Mouse (Mus musculus): ENCODE measurements around the gene Nfib. TPM values are rescaled to one million over a fixed set of nuclear protein-coding genes. Genes with fewer than 3 reads are reported as not detected.

The Nfib gene
- polyA plus RNA-seq, 1 experiment from 2014 or later = 13.3 TPM

GRCm38 (mm10) chr4:82692009-82692326, 13.6 kb downstream of the Nfib start:
- DNase-seq (ENCODE audit: low spot score) = no peak
- H3K9me3 ChIP-seq (replicated peaks; ENCODE audit: low read length) = no peaks in the 10 kb centered on the region
- no peaks in the 10 kb centered on the region for H3K4me1 ChIP-seq (replicated peaks; ENCODE audit: insufficient read depth, low read length)
- WGBS = 15% methylated on average over 3 of the region's 3 CpGs
- no peak for ATAC-seq (replicated peaks; ENCODE audit: low FRiP score, low read depth)
- no peak overlapping the region for H3K4me3 ChIP-seq (replicated peaks; ENCODE audit: low read depth, low read length)
- H3K27me3 ChIP-seq (ENCODE audit: insufficient read depth, low read length) = no peaks in the 10 kb centered on the region
- H3K27ac ChIP-seq = no peak overlapping the region
- no peak for TF ChIP-seq CTCF (IDR thresholded peaks at IDR 0.05; ENCODE audit: low read depth)
- no peak overlapping the region for H3K9ac ChIP-seq (ENCODE audit: low read depth, low read length)
- no peak overlapping the region for H3K4me2 ChIP-seq (ENCODE audit: low read length)
- H3K36me3 ChIP-seq (ENCODE audit: insufficient read depth, low read length) = no peaks in the 10 kb centered on the region

DNA sequence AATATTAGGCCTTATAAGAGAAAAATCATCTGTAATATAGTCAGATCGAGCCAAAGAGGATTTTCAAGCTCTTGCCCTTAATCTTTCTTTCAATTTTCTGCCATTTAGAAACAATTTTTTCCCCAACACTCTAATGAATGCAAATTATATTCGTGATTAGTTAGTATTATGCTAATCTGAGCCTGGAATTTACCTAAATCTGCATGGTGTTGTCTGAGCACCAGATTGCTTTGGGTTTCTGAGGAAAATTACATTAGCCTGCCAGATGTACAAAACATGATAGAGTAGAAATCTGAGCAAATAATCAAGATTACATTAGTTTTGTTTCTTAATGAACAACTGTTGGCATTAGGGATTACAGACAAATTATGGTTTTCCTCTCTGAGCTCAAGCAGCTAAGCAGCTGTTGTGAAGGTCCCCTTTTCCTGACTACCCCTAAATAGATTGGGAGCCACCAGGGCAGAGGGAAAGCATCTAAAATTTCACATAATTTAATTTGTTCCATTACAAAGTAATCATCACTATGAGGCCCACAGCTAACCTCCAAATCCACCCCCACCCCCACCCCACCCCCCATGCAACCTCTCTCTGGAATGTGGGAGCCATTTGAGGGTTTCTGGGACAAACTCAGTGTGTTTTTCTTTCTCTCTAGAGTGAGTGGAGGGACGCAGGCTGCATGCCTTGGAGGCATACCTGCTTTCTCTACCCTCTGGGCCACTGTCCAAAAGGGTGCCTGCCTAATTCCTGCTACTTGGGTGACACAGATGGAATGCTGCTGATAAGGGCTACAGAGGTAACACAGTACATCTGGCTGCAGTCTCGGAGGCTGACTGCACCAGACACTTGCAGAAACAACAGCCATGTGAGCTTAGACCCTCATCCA, 14.2 kb downstream of the Nfib start:
- Histone ChIP-seq H3K27ac (no peak overlapping the region), H3K4me1 (replicated peaks; ENCODE audit: insufficient read depth, low read length) (no peaks in the 10 kb centered on the region), H3K9me3 (replicated peaks; ENCODE audit: low read length) (no peaks in the 10 kb centered on the region), H3K4me2 (ENCODE audit: low read length) (no peak overlapping the region), H3K27me3 (ENCODE audit: insufficient read depth, low read length) (no peaks in the 10 kb centered on the region), H3K4me3 (replicated peaks; ENCODE audit: low read depth, low read length) (no peak overlapping the region), H3K9ac (ENCODE audit: low read depth, low read length) (no peak overlapping the region), H3K36me3 (ENCODE audit: insufficient read depth, low read length) (no peaks in the 10 kb centered on the region)
- DNase-seq (ENCODE audit: low spot score) (no peak), ATAC-seq (replicated peaks; ENCODE audit: low FRiP score, low read depth) (no peak)
- WGBS = 40% methylated on average over 4 of the region's 4 CpGs
- no peak for TF ChIP-seq CTCF (IDR thresholded peaks at IDR 0.05; ENCODE audit: low read depth)

DNA sequence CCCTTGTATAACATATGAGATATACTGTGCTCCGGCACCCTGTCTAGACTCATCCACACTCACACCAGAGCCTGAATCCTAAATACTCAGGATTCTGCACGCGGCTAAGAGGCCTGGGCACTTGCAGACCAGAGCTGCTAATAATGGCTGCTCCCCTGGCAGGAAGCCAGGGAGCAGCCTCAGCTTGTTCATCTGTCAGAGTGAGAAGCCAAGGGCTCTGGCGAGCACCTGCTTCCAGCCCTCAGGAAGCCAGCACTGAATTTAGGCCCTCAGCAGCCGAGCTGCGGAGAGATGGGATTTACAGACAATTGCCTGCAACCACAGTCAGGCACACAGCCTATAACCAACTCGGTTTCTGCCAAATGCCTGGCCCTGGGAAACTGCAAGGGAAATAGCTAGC, 15.3 kb downstream of the Nfib start:
- ATAC-seq (replicated peaks; ENCODE audit: low FRiP score, low read depth) = no peak
- DNase-seq (ENCODE audit: low spot score) = no peak
- H3K4me3 ChIP-seq (replicated peaks; ENCODE audit: low read depth, low read length) = no peak overlapping the region

GRCm38 (mm10) chr4:82686037-82686436, 19.5 kb downstream of the Nfib start:
- Histone ChIP-seq H3K4me2 (ENCODE audit: low read length) (no peak overlapping the region), H3K9me3 (replicated peaks; ENCODE audit: low read length) (no peaks in the 10 kb centered on the region), H3K27me3 (ENCODE audit: insufficient read depth, low read length) (no peaks in the 10 kb centered on the region), H3K36me3 (ENCODE audit: insufficient read depth, low read length) (no peaks in the 10 kb centered on the region), H3K9ac (ENCODE audit: low read depth, low read length) (no peak overlapping the region), H3K4me3 (replicated peaks; ENCODE audit: low read depth, low read length) (no peak overlapping the region), H3K4me1 (replicated peaks; ENCODE audit: insufficient read depth, low read length) (no peaks in the 10 kb centered on the region), H3K27ac (no peak overlapping the region)
- no peak for TF ChIP-seq CTCF (IDR thresholded peaks at IDR 0.05; ENCODE audit: low read depth)
- DNase-seq (ENCODE audit: low spot score) = no peak
- no peak for ATAC-seq (replicated peaks; ENCODE audit: low FRiP score, low read depth)
- 89% methylated on average over 6 of the region's 6 CpGs for WGBS

More for the DNA sequence above, 15.3 kb downstream of the Nfib start:
- Histone ChIP-seq H3K4me1 (replicated peaks; ENCODE audit: insufficient read depth, low read length) (no peaks in the 10 kb centered on the region), H3K9ac (ENCODE audit: low read depth, low read length) (no peak overlapping the region), H3K36me3 (ENCODE audit: insufficient read depth, low read length) (no peaks in the 10 kb centered on the region), H3K27ac (no peak overlapping the region), H3K9me3 (replicated peaks; ENCODE audit: low read length) (no peaks in the 10 kb centered on the region), H3K27me3 (ENCODE audit: insufficient read depth, low read length) (no peaks in the 10 kb centered on the region), H3K4me2 (ENCODE audit: low read length) (no peak overlapping the region)
- WGBS = 62% methylated on average over 7 of the region's 7 CpGs
- TF ChIP-seq CTCF (IDR thresholded peaks at IDR 0.05; ENCODE audit: low read depth) = no peak

DNA sequence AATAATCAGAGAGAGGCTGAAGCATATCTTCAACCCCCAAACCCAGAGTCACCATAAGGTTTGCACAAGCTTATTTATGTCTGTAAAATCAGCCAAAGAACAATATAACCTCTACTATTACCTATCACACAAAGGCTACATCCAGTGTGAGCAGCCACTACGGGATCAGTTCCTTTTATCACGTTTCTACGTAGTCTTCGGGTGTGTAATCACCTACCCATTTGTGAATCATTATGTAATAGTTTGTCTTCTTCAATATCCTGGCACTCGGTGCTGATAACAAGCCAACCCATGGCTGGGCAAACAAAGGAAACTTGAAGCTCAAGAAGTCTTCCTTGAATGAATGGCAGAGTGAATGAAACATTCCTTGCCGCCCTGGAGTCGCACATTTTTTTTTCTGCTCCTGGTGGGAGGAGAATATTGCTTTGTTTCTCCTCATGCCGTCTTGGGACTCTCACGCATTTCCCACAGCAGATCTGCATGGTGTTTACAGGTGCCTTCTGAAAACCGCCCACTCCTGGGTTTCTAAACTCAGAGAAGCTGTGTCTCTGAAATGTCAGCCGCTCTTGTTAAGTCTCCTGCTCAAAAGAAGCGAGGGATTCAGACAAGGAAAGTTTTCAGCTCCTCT, 21.3 kb downstream of the Nfib start:
- no peak overlapping the region for H3K4me2 ChIP-seq (ENCODE audit: low read length)
- no peak for TF ChIP-seq CTCF (IDR thresholded peaks at IDR 0.05; ENCODE audit: low read depth)
- ATAC-seq (replicated peaks; ENCODE audit: low FRiP score, low read depth) = no peak

DNA sequence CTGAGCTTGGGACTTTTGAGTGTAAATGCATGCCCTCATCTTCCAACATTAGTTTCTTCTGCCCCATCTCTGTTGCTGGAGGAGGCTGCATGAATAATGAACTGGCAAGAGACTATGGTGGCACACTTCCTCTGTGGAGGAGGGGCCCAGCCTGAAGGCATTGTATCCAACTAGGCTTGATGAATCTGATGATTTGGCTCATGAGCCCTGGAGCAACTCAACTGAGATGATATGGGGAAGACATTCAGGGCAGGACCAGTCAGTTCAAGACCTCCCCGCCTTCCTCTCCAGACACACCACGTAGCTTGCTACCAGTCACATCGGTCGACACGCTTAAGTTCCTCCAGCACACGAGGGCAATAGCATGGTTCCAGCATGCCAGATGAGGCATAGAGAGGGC, 22.0 kb downstream of the Nfib start:
- 78% methylated on average over 6 of the region's 6 CpGs for WGBS
- H3K4me1 ChIP-seq (replicated peaks; ENCODE audit: insufficient read depth, low read length) = no peaks in the 10 kb centered on the region
- H3K4me3 ChIP-seq (replicated peaks; ENCODE audit: low read depth, low read length) = no peak overlapping the region
- H3K27me3 ChIP-seq (ENCODE audit: insufficient read depth, low read length) = no peaks in the 10 kb centered on the region
- no peaks in the 10 kb centered on the region for H3K9me3 ChIP-seq (replicated peaks; ENCODE audit: low read length)
- no peak overlapping the region for H3K27ac ChIP-seq
- H3K36me3 ChIP-seq (ENCODE audit: insufficient read depth, low read length) = no peaks in the 10 kb centered on the region
- TF ChIP-seq CTCF (IDR thresholded peaks at IDR 0.05; ENCODE audit: low read depth) = no peak
- no peak overlapping the region for H3K9ac ChIP-seq (ENCODE audit: low read depth, low read length)
- ATAC-seq (replicated peaks; ENCODE audit: low FRiP score, low read depth) (no peak), DNase-seq (ENCODE audit: low spot score) (no peak)
- no peak overlapping the region for H3K4me2 ChIP-seq (ENCODE audit: low read length)

More for the DNA sequence above, 21.3 kb downstream of the Nfib start:
- Histone ChIP-seq H3K9me3 (replicated peaks; ENCODE audit: low read length) (no peaks in the 10 kb centered on the region), H3K27ac (no peak overlapping the region), H3K4me3 (replicated peaks; ENCODE audit: low read depth, low read length) (no peak overlapping the region), H3K27me3 (ENCODE audit: insufficient read depth, low read length) (no peaks in the 10 kb centered on the region), H3K36me3 (ENCODE audit: insufficient read depth, low read length) (no peaks in the 10 kb centered on the region), H3K4me1 (replicated peaks; ENCODE audit: insufficient read depth, low read length) (no peaks in the 10 kb centered on the region), H3K9ac (ENCODE audit: low read depth, low read length) (no peak overlapping the region)
- WGBS = 74% methylated on average over 12 of the region's 12 CpGs
- no peak for DNase-seq (ENCODE audit: low spot score)

Measured in kidney, postnatal 0 days (tissue).